Mouse (Mus musculus): ENCODE results near the gene Dgkh.
A peak's percentile ranks its signal among the peaks of the same experiment; 100 is the strongest.
"Not testable (repeated sequence)": the region's sequence is repeated elsewhere in the genome, so short reads cannot be mapped to it uniquely, and the experiment has no call there.

The Dgkh gene

GRCm38 (mm10) chr14:78632747-78633146, 99.8 kb downstream of the Dgkh start:
- DNase-seq (ENCODE audit: low read depth in 2 of 2, low spot score in 2 of 2) = no peak

- no peak for DNase-seq (ENCODE audit: low read depth in 2 of 2, low spot score in 2 of 2)
Observed at GRCm38 (mm10) chr14:78630923-78631875, 101.4 kb downstream of the Dgkh start.

- peak in 1 of 2 experiments; percentile 11 for DNase-seq (ENCODE audit: low read depth in 2 of 2, low spot score in 2 of 2)
Observed at GRCm38 (mm10) chr14:78627516-78628275, 104.9 kb downstream of the Dgkh start.

GRCm38 (mm10) chr14:78618883-78619295, 113.7 kb downstream of the Dgkh start:
- DNase-seq (ENCODE audit: low read depth in 2 of 2, low spot score in 2 of 2) = no peak

- DNase-seq (ENCODE audit: low read depth in 2 of 2, low spot score in 2 of 2) = no peak
Observed at GRCm38 (mm10) chr14:78613569-78613968, 119.0 kb downstream of the Dgkh start.

- DNase-seq (ENCODE audit: low read depth in 2 of 2, low spot score in 2 of 2) = no peak
Observed at GRCm38 (mm10) chr14:78612111-78612788, 120.3 kb downstream of the Dgkh start.

GRCm38 (mm10) chr14:78594916-78595315, 137.7 kb downstream of the Dgkh start:
- no peak for DNase-seq (ENCODE audit: low read depth in 2 of 2, low spot score in 2 of 2)

- no peak for DNase-seq (ENCODE audit: low read depth in 2 of 2, low spot score in 2 of 2)
Observed at GRCm38 (mm10) chr14:78592965-78593364, 139.6 kb downstream of the Dgkh start.

GRCm38 (mm10) chr14:78590335-78590734, 142.2 kb downstream of the Dgkh start:
- DNase-seq (ENCODE audit: low read depth in 2 of 2, low spot score in 2 of 2) = no peak

- DNase-seq (ENCODE audit: low read depth in 2 of 2, low spot score in 2 of 2) = no peak
Observed at GRCm38 (mm10) chr14:78584222-78584621, 148.4 kb downstream of the Dgkh start.

GRCm38 (mm10) chr14:78583168-78583567, 149.4 kb downstream of the Dgkh start:
- DNase-seq (ENCODE audit: low read depth in 2 of 2, low spot score in 2 of 2) = no peak

- no peak for DNase-seq (ENCODE audit: low read depth in 2 of 2, low spot score in 2 of 2)
Observed at GRCm38 (mm10) chr14:78575899-78576298, 156.7 kb downstream of the Dgkh start.

- no peak for DNase-seq (ENCODE audit: low read depth in 2 of 2, low spot score in 2 of 2)
Observed at GRCm38 (mm10) chr14:78568410-78568809, 164.2 kb downstream of the Dgkh start.

- DNase-seq (ENCODE audit: low read depth in 2 of 2, low spot score in 2 of 2) = no peak
Observed at GRCm38 (mm10) chr14:78566431-78566830, 166.1 kb downstream of the Dgkh start.

- no peak for DNase-seq (ENCODE audit: low read depth in 2 of 2, low spot score in 2 of 2)
Observed at GRCm38 (mm10) chr14:78564292-78564691, 168.3 kb downstream of the Dgkh start.

- no peak for DNase-seq (ENCODE audit: low read depth in 2 of 2, low spot score in 2 of 2)
Observed at GRCm38 (mm10) chr14:78563211-78563610, 169.4 kb downstream of the Dgkh start.

GRCm38 (mm10) chr14:78562121-78562520, 170.5 kb downstream of the Dgkh start:
- no peak for DNase-seq (ENCODE audit: low read depth in 2 of 2, low spot score in 2 of 2)

GRCm38 (mm10) chr14:78559042-78559441, 173.5 kb downstream of the Dgkh start:
- DNase-seq (ENCODE audit: low read depth in 2 of 2, low spot score in 2 of 2) = no peak

GRCm38 (mm10) chr14:78554830-78555229, 177.7 kb downstream of the Dgkh start:
- not testable (repeated sequence) for DNase-seq (ENCODE audit: low read depth in 2 of 2, low spot score in 2 of 2)

- DNase-seq (ENCODE audit: low read depth in 2 of 2, low spot score in 2 of 2) = no peak
Observed at GRCm38 (mm10) chr14:78553661-78554060, 178.9 kb downstream of the Dgkh start.

- no peak for DNase-seq (ENCODE audit: low read depth in 2 of 2, low spot score in 2 of 2)
Observed at GRCm38 (mm10) chr14:78548807-78549206, 183.8 kb downstream of the Dgkh start.
